Mouse (Mus musculus) right cerebral cortex, postnatal 36 days (tissue): ENCODE measurements around the gene Rspo4.

ENCODE experiments used
- DNase-seq, 2 experiments: peaks; one replicate each; pipeline ENCODE4 v3.0.0; 2022; ENCODE audit warnings: low spot score in 2 of 2, mixed read lengths in 1 of 2

Rspo4 gene

DNA sequence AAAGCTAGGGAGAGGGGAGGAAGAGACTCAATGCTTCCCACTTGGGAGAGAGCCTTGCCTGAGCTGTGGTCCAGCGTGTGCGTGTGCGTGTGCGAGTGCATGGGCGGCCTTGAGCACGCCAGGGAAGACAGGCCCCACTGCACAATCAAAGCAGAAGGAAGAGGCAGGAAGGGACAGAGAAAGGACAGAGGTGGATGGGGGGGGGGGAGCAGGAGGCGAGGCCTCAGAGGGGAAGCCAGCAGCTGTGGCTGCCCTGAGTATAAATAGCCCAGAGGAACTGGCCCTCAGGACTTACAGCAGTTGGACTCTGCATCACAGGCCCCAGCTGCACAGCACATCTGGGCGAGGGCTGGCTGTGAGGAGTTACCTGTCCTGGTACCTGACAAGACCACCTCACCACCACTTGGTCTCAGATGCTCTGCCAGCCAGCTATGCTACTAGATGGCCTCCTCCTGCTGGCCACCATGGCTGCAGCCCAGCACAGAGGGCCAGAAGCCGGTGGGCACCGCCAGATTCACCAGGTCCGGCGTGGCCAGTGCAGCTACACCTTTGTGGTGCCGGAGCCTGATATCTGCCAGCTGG is 68.3 kb downstream of the Rspo4 start, which contains the start of gene Angpt4:
TSS of gene Angpt4 (plus strand) at position 292 of the 582 bp plus-strand sequence.
- no peak for DNase-seq

DNA sequence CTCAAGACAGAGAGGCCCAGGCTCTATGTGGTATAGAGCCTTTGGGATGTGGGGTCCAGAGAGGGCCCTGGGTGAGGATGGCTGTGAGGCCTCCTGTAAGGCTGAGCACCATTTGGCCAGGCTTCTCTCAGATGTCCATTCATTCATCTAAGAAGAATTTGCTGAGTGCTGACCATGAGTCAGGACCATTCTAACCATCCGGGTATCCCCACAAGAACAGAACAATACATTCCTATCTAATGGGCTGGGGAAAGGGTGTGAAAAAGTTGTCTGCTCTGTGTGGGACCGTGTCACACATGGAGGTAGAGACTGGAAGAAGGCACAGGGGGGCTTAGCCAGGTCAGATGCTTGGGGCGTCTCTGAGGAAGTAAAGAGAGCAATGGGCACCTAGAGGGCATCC is 69.0 kb downstream of the Rspo4 start:
- no peak for DNase-seq

DNA sequence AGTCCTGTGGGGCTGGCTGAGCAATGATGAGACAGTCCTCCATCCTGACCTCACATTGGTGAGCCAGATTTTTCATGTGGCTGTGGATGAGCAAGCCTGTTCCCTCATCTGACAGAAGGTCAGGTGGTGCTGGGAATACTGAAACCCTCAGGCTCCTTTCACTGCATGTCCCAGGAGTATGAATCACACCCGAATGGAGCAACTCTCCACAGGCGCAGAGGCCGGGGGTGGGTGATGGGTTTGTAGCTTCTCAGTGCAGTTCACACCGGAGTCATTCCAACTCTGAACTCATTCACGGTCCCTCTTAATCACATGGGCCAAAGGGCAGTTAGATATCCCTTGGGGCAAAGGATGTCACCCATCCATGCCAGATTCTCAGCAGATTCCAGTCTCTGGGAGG is 71.4 kb downstream of the Rspo4 start:
- DNase-seq: no peak

DNA sequence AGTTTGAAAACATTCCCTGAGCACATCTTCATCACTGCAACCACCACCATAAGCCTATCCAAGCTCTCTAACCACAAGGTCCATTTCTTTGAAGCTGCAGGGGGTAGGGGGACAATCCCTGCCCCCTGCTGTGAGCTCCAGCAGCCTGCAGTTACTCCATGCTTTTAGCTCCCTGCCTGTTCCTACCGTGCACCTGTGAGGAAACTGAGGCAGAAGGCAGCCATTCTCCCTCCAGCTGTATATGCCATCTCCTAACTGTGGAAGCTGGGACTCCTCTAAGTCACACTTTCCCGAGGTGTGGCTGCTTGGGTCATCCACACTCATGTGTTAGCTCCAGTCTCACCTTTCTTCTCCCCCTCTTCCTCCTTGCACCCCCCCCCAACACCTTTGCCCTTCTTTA is 72.4 kb downstream of the Rspo4 start:
- no peak for DNase-seq

DNA sequence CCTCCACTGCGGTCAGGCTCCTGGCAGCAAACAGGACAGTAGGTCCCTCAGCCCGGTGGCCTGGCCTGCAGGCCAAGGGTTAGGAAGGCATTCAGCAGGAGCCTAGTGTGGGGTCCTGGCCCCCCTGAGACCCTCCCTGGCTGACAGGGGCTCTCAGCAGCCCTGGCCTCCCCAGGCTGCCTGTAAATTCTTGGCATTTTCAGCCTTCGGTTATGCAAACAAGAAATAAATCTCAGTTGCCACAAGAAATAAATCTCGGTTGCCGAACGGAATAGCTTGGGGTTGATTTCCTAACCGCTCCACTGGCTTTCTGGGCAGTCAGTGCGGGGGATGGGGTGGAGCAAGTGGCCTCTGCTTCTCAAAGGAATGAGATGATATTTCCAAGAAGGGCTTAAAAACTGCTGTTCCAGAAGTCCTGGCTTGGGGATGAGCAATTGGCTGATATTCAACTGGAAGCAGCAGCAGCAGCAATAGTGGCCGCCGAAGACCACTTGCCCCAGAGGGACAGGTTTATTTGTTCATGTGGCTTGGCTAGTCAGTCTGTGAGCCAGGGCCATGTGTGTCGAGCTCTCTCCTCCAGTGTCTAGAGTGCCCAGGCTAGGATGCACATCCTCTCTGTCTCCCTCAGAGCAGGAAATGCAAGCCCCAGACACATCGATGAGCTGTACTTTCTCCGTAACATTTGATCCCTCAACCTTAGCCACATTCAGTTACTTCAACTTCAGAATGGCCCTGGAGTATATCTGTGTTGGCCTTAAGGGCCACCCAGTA is 73.5 kb downstream of the Rspo4 start:
- no peak for DNase-seq

DNA sequence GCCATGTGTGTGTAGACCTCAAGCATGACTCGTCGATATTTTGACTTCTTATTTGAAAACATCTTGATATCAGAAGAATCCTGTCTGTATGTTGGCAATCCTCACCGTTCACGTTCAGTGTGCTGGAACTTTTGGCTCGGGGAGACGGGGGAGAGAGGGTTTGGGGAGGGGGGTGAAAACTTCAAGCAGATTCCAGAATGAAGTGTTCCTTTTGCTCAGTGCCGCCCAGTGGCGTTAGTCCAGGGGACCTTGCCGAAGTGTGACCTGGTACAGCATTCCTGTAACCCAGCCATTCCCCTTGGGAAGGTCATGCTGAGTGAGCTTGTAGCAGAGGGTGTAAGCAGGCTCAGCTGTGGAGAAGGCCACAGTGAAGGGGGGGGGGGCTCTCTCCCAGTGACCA is 76.4 kb downstream of the Rspo4 start:
- DNase-seq: no peak

DNA sequence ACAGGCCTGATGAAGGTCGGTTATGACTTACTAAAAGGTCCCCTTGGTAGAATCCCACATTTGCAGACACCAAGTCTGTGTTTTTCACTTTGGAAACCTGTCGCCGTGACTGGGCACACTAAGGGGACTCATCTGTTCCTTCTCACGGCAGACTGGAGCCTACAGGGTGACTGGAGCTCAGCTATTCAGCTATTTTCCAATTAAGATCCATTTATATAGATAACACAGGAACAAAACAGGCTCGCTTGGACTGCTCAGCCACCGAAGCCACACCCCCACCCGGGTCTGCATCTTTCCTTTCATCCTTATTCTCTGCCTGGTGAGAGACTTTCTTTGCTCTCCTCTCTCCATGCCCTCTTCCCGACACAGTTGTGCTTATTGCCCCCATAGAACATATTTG is 78.3 kb downstream of the Rspo4 start:
- DNase-seq: no peak

DNA sequence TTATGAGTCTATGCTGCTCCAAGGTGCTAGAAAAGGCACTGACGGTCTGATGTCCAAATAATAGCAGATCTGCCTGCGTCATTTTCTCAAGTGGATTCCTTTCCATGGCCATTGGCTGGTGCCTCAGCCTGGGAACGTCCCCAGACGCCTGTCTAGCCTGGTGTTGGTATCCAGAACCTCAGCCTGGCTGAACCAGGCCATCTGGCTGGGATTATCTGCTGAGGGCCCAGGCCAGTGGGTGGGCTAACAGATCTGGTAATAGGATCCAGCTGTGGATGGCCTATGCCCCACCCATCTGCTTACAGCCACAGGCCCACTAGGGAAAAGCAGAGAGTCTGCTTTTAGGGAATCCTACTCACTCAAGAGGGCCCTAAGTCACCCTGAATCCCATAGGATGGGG is 78.9 kb downstream of the Rspo4 start:
- no peak for DNase-seq
